Mouse (Mus musculus) heart, adult 2 months (tissue): ENCODE results near the gene Abcg1.

Experiments
- CTCF ChIP-seq: fragments of 200-600 bp; IDR thresholded peaks from 2 replicates; pipeline ENCODE4 v1.8.1; 2022; ENCODE audit warnings: antibody characterized with exemption, mild to moderate bottlenecking, moderate library complexity
- EP300 ChIP-seq: fragments of 200-500 bp; IDR thresholded peaks from 2 replicates; pipeline ENCODE4 v1.6.1; 2011; ENCODE audit warnings: low read depth, low read length, control low read depth; ENCODE audit not compliant: insufficient read depth
- POLR2A ChIP-seq: fragments of 200-500 bp; IDR thresholded peaks from 2 replicates; pipeline ENCODE4 v1.6.1; 2011; ENCODE audit warnings: mild to moderate bottlenecking, low read depth, low read length, control low read depth; ENCODE audit not compliant: insufficient read depth

- TF ChIP-seq POLR2A, result no peak
- TF ChIP-seq CTCF, result no peak
- no peak for TF ChIP-seq EP300
Observed at GRCm38 (mm10) chr17:31157921-31158320, 100.4 kb downstream of the Abcg1 start.
